Comparison of ENCODE assay signal across 8 mouse cellular contexts in the genomic region with DNA sequence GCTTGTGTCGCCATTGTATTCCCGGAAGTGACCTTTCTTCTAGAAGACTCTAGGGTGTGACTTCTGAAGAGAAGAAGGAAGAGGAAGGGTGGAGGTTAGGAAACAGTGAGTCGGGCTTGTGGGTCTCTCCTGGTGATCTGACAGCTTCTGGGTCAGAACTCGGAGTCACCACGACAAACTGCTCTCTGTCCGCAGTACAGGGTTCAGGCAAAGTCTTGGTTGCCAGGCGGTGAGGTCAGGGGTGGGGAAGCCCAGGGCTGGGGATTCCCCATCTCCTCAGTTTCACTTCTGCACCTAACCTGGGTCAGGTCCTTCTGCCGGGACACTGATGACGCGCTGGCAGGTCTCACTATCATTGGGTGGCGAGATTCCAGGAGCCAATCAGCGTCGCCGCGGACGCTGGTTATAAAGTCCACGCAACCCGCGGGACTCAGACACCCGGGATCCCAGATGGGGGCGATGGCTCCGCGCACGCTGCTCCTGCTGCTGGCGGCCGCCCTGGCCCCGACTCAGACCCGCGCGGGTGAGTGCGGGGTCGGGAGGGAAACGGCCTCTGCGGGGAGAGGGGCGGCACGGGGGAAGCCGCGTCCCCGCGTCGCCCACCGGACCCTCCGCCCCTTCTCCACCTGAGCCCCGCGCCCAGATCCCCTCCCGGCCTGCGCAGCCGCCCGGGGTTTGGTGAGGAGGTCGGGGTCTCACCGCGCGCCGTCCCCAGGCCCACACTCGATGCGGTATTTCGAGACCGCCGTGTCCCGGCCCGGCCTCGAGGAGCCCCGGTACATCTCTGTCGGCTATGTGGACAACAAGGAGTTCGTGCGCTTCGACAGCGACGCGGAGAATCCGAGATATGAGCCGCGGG. TPM values are rescaled to one million over a fixed set of nuclear protein-coding genes. Genes with fewer than 3 reads are reported as not detected.
DNase-seq lines count a peak whose midpoint lies in the region; ATAC-seq and TF ChIP-seq lines count a peak whose summit lies in the region.

A gene (plus strand): TSS at position 67 of the 859 bp plus-strand sequence.

- peak; percentile 87 for TF ChIP-seq POLR2A in cerebellum, adult 2 months (IDR thresholded peaks at IDR 0.05; ENCODE audit: borderline replicate concordance, insufficient read depth, low read length)

- H3K27ac ChIP-seq in cerebellum, adult 2 months (ENCODE audit: insufficient read depth, low read length), result 0 out of 2 replicates have a peak within 1 kb of the TSS, but pooled peaks have one; percentile 36
- no peak within 1 kb of the TSS for H3K27ac ChIP-seq in lung, embryonic 16.5 days (ENCODE audit: low read length)

- no peak for TF ChIP-seq CTCF in G1E (IDR thresholded peaks at IDR 0.05; ENCODE audit: low read depth, low read length)
- no peak for TF ChIP-seq CTCF in cerebellum, adult 2 months (IDR thresholded peaks at IDR 0.05; ENCODE audit: borderline replicate concordance, insufficient read depth, low read depth, low read length)

- peaks cover 40% of the 10 kb centered on the region for H3K4me1 ChIP-seq in G1E (ENCODE audit: insufficient read depth, low read depth, low read length)
- no peaks in the 10 kb centered on the region for H3K4me1 ChIP-seq in cerebellum, adult 2 months (ENCODE audit: control insufficient read depth, insufficient read depth, low read length)
- H3K4me1 ChIP-seq in lung, embryonic 16.5 days (replicated peaks; ENCODE audit: control insufficient read depth, insufficient read depth, low read length), result peaks cover 4% of the 10 kb centered on the region

- peak within 1 kb of the TSS; percentile 100 for H3K4me2 ChIP-seq in lung, embryonic 16.5 days (ENCODE audit: low read depth, low read length)

- ATAC-seq in G1E (ENCODE audit: extremely low read depth, insufficient number of reproducible peaks, low FRiP score, poor library complexity, severe bottlenecking), result peak; percentile 89
- peak; percentile 87 to 88 for ATAC-seq in hematopoietic stem cell, adult 5-6 weeks (replicated peaks in 1 of 2; ENCODE audit: insufficient read depth in 1 of 2, low FRiP score in 2 of 2, low TSS enrichment in 1 of 2, low read depth in 1 of 2, poor library complexity in 2 of 2, severe bottlenecking in 2 of 2)
- peak; percentile 90 for ATAC-seq in lung, embryonic 16.5 days (ENCODE audit: low read depth)

- H3K4me3 ChIP-seq in G1E (ENCODE audit: low read depth, low read length), result peak within 1 kb of the TSS; percentile 88
- peak within 1 kb of the TSS; percentile 59 for H3K4me3 ChIP-seq in cerebellum, adult 2 months (replicated peaks; ENCODE audit: insufficient read depth, low read depth, low read length)
- peak within 1 kb of the TSS; percentile 71 for H3K4me3 ChIP-seq in lung, embryonic 16.5 days (ENCODE audit: low read length)

- under 1% methylated on average over 67 of the region's 73 CpGs for WGBS in cerebellum, adult 2 months
- under 1% methylated on average over 72 of the region's 73 CpGs for WGBS in lung, embryonic 16.5 days

- H3K9me3 ChIP-seq in G1E (replicated peaks), result no peaks in the 10 kb centered on the region
- no peaks in the 10 kb centered on the region for H3K9me3 ChIP-seq in lung, embryonic 16.5 days (ENCODE audit: control insufficient read depth, low read length)

- peaks cover 33% of the 10 kb centered on the region for H3K36me3 ChIP-seq in G1E (replicated peaks)
- no peaks in the 10 kb centered on the region for H3K36me3 ChIP-seq in lung, embryonic 16.5 days (ENCODE audit: control insufficient read depth, insufficient read depth, low read length)

- H3K27me3 ChIP-seq in G1E (ENCODE audit: insufficient read depth, low read length), result no peaks in the 10 kb centered on the region
- no peaks in the 10 kb centered on the region for H3K27me3 ChIP-seq in cerebellum, adult 2 months (ENCODE audit: control insufficient read depth, insufficient read depth, low read length)
- H3K27me3 ChIP-seq in lung, embryonic 16.5 days (ENCODE audit: control insufficient read depth, insufficient read depth, low read depth, low read length), result peaks cover 10% of the 10 kb centered on the region; the same call in 1 of the 2 replicates

- H3K9ac ChIP-seq in lung, embryonic 16.5 days (ENCODE audit: low read length), result peak within 1 kb of the TSS; percentile 73

- peak; percentile 99 for DNase-seq in G1E (ENCODE audit: low spot score)
- peak; percentile 93 to 96 for DNase-seq in cerebellum, adult 2 months
- DNase-seq in forelimb bud, embryonic 11.5 days (ENCODE audit: low read depth, low spot score), result peak; percentile 91
- DNase-seq in layer of hippocampus, adult 9-10 months (ENCODE audit: low spot score), result peak; percentile 97
- peak; percentile 98 for DNase-seq in ovary, postnatal 10 days (ENCODE audit: low spot score)
- DNase-seq in thymus, postnatal 10 days (ENCODE audit: low spot score in 2 of 2), result peak; percentile 92 to 98

RNA-seq across cellular contexts. Expression of the gene that starts here (rescaled TPM):
- total RNA-seq in G1E (2014; fragmentation: Nextera tagmentation), result 50.2 and 53.6 TPM in 2 replicates
- total RNA-seq in G1E (2017), result 109 and 115 TPM in 2 replicates
- polyA plus RNA-seq in G1E (2012), result 88.5 and 106 TPM in 2 replicates
- polyA plus RNA-seq in cerebellum, adult 2 months (2012; rRNA removed), result 174 and 183 TPM in 2 replicates
- total RNA-seq in hematopoietic stem cell, adult 5-6 weeks (2017), result 627 and 791 TPM in 2 replicates
- polyA plus RNA-seq in lung, embryonic 16.5 days (2015; fragmentation: Nextera tagmentation; extraction: Ambion mirVana), result 141 and 161 TPM in 2 replicates
